Mouse (Mus musculus) lung, postnatal 10 days (tissue): Measurements from ENCODE around the gene Tpbgl.

Experiments
- DNase-seq: peaks from one replicate; pipeline ENCODE4 v3.0.0; 2021

Tpbgl gene

GRCm38 (mm10) chr7:99641245-99641644, 14.3 kb upstream of the Tpbgl start:
- no peak for DNase-seq

- no peak for DNase-seq
These were observed 7.2 kb upstream of the Tpbgl start for GRCm38 (mm10) chr7:99633966-99634665.

GRCm38 (mm10) chr7:99632286-99632685, 5.4 kb upstream of the Tpbgl start:
- no peak for DNase-seq

- DNase-seq: no peak
These were observed 463 bp upstream of the Tpbgl start for GRCm38 (mm10) chr7:99627366-99627765.

GRCm38 (mm10) chr7:99625722-99626375, 1.1 kb downstream of the Tpbgl start:
- peak; percentile 90 for DNase-seq

GRCm38 (mm10) chr7:99618860-99619259, 8.0 kb downstream of the Tpbgl start:
- peak; percentile 32 for DNase-seq

- no peak for DNase-seq
These were observed 8.6 kb downstream of the Tpbgl start for GRCm38 (mm10) chr7:99618264-99618663.

GRCm38 (mm10) chr7:99607632-99608031, 19.3 kb downstream of the Tpbgl start:
- no peak for DNase-seq

- DNase-seq: no peak
These were observed 20.1 kb downstream of the Tpbgl start for GRCm38 (mm10) chr7:99606766-99607165.

- no peak for DNase-seq
These were observed 20.6 kb downstream of the Tpbgl start for GRCm38 (mm10) chr7:99606303-99606702.

GRCm38 (mm10) chr7:99605058-99605457, 21.8 kb downstream of the Tpbgl start:
- DNase-seq: no peak

- DNase-seq: no peak
These were observed 22.8 kb downstream of the Tpbgl start for GRCm38 (mm10) chr7:99603875-99604662.

GRCm38 (mm10) chr7:99598722-99599121, 28.2 kb downstream of the Tpbgl start:
- no peak for DNase-seq

GRCm38 (mm10) chr7:99593868-99594803, 32.8 kb downstream of the Tpbgl start:
- DNase-seq: no peak

GRCm38 (mm10) chr7:99592669-99593068, 34.2 kb downstream of the Tpbgl start:
- no peak for DNase-seq

- no peak for DNase-seq
These were observed 36.3 kb downstream of the Tpbgl start for GRCm38 (mm10) chr7:99590646-99591045.

GRCm38 (mm10) chr7:99590064-99590463, 36.8 kb downstream of the Tpbgl start:
- DNase-seq: peak; percentile 80

- DNase-seq: no peak
These were observed 40.9 kb downstream of the Tpbgl start for GRCm38 (mm10) chr7:99585976-99586375.

- DNase-seq: no peak
These were observed 43.3 kb downstream of the Tpbgl start for GRCm38 (mm10) chr7:99583625-99584024.

- peak; percentile 77 for DNase-seq
These were observed 44.0 kb downstream of the Tpbgl start for GRCm38 (mm10) chr7:99582867-99583266.

- peak; percentile 80 for DNase-seq
These were observed 44.6 kb downstream of the Tpbgl start for GRCm38 (mm10) chr7:99582306-99582705.

GRCm38 (mm10) chr7:99580247-99580646, 46.7 kb downstream of the Tpbgl start:
- DNase-seq: no peak
